Mouse (Mus musculus): Measurements from ENCODE around the gene Snx20.

- no peak for TF ChIP-seq ELF1 (IDR thresholded peaks at IDR 0.05; ENCODE audit: low read depth, low read length)
- no peak for TF ChIP-seq EP300 (IDR thresholded peaks at IDR 0.05; ENCODE audit: low read length)
- no peak for TF ChIP-seq CHD2 (IDR thresholded peaks at IDR 0.05; ENCODE audit: low read length)
- TF ChIP-seq CTCF (conservative IDR thresholded peaks at IDR 0.05 in 1 of 2, IDR thresholded peaks at IDR 0.05 in 1 of 2; ENCODE audit: low read depth in 2 of 2, low read length in 2 of 2), result no peak
- TF ChIP-seq ZKSCAN1 (IDR thresholded peaks at IDR 0.05; ENCODE audit: borderline replicate concordance, low read depth, low read length), result no peak
- no peak for TF ChIP-seq MAFK (IDR thresholded peaks at IDR 0.05; ENCODE audit: insufficient replicate concordance, low read length)
- TF ChIP-seq POLR2A (IDR thresholded peaks at IDR 0.05; ENCODE audit: low read depth, low read length), result no peak
- no peak for TF ChIP-seq E2F4 (IDR thresholded peaks at IDR 0.05; ENCODE audit: insufficient replicate concordance, low read depth, low read length)
These were observed 47.8 kb upstream of the Snx20 start for GRCm38 (mm10) chr8:88683656-88684289.
